Mouse (Mus musculus) gonadal fat pad, adult 2 months (tissue): ENCODE data around the gene Adgrf2. TPM values are rescaled to one million over a fixed set of nuclear protein-coding genes. Genes with fewer than 3 reads are reported as not detected.

ENCODE experiments used
- polyA plus RNA-seq: library from polyadenylated mRNA; depleted of rRNA; stranded (reverse); fragments of >200 nt; gene quantifications from 2 replicates; pipeline ENCODE4 v1.2.3, GENCODE M21; 2012; rRNA removed

Gene Adgrf2
- polyA plus RNA-seq, 1 experiment, result 0.07 TPM

Other genes starting within 250 kb of the Adgrf2 start
- not detected in 2 replicates for gene Opn5, start 130.8 kb downstream of the Adgrf2 start, polyA plus RNA-seq
- gene Adgrf4, start 49.9 kb downstream of the Adgrf2 start, polyA plus RNA-seq, result 0.31 and 0.33 TPM in 2 replicates
- gene Cd2ap, start 134.5 kb upstream of the Adgrf2 start, polyA plus RNA-seq, result 13.3 and 16.8 TPM in 2 replicates